Mouse (Mus musculus): ENCODE measurements around the gene Lnx1.

- TF ChIP-seq CTCF (IDR thresholded peaks at IDR 0.05; ENCODE audit: borderline replicate concordance, insufficient read depth, low read depth, low read length), result no peak
- no peak for TF ChIP-seq POLR2A (IDR thresholded peaks at IDR 0.05; ENCODE audit: borderline replicate concordance, insufficient read depth, low read length)
Observed at GRCm38 (mm10) chr5:74729567-74729966, 26.9 kb upstream of the Lnx1 start.

Data from cerebellum, adult 2 months (tissue).